Mouse (Mus musculus) olfactory bulb, adult 2 months (tissue): Measurements from ENCODE around the gene Cdk5. TPM values are rescaled to one million over a fixed set of nuclear protein-coding genes. Genes with fewer than 3 reads are reported as not detected.

Experiments used
- H3K27ac ChIP-seq: fragments of 200-500 bp; 2 replicates; pipeline ENCODE4 v1.5.1; 2012; ENCODE audit warnings: low read depth, low read length; ENCODE audit not compliant: insufficient read depth
- H3K4me1 ChIP-seq: fragments of 200-500 bp; 2 replicates; pipeline ENCODE4 v1.6.1; 2012; ENCODE audit warnings: low read length; ENCODE audit not compliant: control insufficient read depth, insufficient read depth
- H3K4me3 ChIP-seq: fragments of 200-500 bp; 2 replicates; pipeline ENCODE4 v1.5.1; 2012; ENCODE audit warnings: mild to moderate bottlenecking, low read depth, low read length, moderate library complexity; ENCODE audit not compliant: insufficient read depth
- CTCF ChIP-seq: fragments of 200-500 bp; IDR thresholded peaks from 2 replicates; pipeline ENCODE4 v1.5.1; 2012; ENCODE audit warnings: low read depth, mild to moderate bottlenecking, low read length, moderate library complexity; ENCODE audit not compliant: insufficient read depth
- POLR2A ChIP-seq: fragments of 200-500 bp; IDR thresholded peaks from 2 replicates; pipeline ENCODE4 v1.6.1; 2012; ENCODE audit warnings: mild to moderate bottlenecking, low read depth, low read length, moderate library complexity; ENCODE audit not compliant: insufficient read depth
- WGBS: fragments of 180-500 bp; shearing (Covaris S2); methylation state at CpG from one replicate; pipeline ENCODE4 v1.1.7; 2018; 5-methylcytosine and 5-hydroxymethylcytosine counted together
- polyA plus RNA-seq: library from polyadenylated mRNA; stranded (reverse); fragments of >200 nt; gene quantifications from 2 replicates; pipeline ENCODE4 v1.2.4, GENCODE M21; 2012; ENCODE audit warnings: low replicate concordance; ENCODE audit not compliant: missing spikeins, insufficient read depth, insufficient read length

Cdk5 gene
- polyA plus RNA-seq, 1 experiment: not detected

DNA sequence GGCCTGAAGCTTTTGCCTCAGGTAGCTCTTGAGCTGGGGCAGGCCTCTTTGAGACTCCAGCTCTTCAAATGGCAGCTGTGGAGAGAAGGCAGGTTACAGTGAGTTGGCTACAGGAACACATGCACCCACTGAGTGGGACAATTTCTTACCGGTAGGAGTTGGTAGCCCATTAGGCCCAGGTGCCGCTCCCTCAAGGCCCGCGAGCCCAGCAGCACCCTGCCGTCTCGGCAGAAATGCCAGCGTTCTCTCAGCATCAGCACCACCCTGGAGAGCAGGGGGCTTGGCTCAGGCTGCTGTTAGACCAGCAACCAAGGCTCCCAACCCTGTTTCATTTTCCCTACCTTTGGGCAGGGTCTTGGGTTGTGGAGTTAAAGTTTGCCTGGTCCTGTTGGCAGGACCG is 17.9 kb upstream of the Cdk5 start:
- no peak overlapping the region for H3K4me3 ChIP-seq
- 88% methylated on average over 8 of the region's 8 CpGs for WGBS
- no peak for TF ChIP-seq POLR2A
- TF ChIP-seq CTCF: no peak
- H3K27ac ChIP-seq: no peak overlapping the region
- H3K4me1 ChIP-seq: peaks cover 22% of the 10 kb centered on the region

DNA sequence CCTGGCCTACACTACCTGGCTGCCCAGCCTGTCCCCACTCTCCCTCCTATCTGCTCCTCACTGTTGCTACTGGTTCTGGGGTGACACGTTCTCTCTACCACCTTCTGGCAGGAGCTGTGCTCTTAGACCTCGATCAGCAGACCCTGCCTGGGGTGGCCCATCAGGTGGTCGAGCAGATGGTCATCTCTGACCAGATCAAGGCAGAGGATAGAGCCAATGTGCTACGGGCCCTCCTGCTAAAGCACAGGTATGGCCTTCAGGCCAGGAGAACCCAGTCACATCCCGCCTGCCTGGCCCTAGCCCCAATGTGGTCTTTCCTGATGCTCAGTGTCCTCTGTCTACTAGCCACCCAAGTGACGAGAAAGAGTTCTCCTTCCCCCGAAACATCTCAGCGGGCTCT is 10.7 kb upstream of the Cdk5 start:
- no peaks in the 10 kb centered on the region for H3K4me1 ChIP-seq
- 92% methylated on average over 8 of the region's 8 CpGs for WGBS
- no peak overlapping the region for H3K27ac ChIP-seq
- no peak for TF ChIP-seq POLR2A
- no peak overlapping the region for H3K4me3 ChIP-seq

DNA sequence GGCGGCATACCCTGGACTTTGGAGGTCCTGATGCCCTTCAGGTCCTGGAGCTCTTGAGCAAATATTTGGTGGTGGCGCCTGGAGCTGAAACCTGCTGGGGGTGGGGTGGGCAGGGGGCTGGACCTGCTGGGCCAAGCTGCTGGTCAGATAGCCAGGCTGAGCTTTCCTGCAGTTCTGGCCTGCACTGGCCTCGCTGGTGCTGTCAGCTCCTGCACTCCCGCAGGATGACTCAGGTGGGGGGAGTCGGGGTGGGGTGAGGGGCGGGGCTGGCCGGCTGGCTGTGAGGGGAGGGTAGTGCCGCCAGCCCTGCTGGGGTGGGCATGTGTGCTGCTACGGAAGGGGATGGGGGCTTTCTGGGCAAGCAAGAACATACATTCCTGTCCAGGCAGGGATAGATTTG is 5.3 kb upstream of the Cdk5 start:
- Histone ChIP-seq H3K4me1 (peaks cover 38% of the 10 kb centered on the region), H3K27ac (no peak overlapping the region), H3K4me3 (no peak overlapping the region)
- 36% methylated on average over 9 of the region's 9 CpGs for WGBS
- TF ChIP-seq POLR2A (no peak), CTCF (no peak)

DNA sequence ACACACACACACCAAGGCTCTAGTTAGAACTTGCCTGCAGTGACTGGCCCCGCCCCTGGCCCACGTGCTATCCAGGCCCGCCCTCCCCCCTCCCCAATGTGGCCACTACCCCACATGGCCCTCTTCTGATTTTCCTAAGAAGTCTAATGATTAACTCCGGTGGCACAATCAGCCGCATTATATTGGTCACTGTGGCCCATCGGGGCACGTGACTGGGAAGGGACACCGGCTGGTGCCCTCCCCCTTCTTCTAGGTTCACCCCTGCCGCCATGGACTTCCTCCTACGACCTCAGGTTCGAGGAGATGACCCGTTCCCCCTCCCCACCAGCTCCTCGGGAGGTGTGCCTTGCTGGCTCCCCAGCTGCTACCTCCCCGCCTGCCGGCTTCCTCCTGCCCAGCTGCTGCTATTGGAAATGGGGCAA is 4.7 kb upstream of the Cdk5 start:
- WGBS: 25% methylated on average over 15 of the region's 15 CpGs
- no peak overlapping the region for H3K4me3 ChIP-seq
- H3K27ac ChIP-seq: no peak overlapping the region
- TF ChIP-seq POLR2A: no peak
- peaks cover 38% of the 10 kb centered on the region for H3K4me1 ChIP-seq

DNA sequence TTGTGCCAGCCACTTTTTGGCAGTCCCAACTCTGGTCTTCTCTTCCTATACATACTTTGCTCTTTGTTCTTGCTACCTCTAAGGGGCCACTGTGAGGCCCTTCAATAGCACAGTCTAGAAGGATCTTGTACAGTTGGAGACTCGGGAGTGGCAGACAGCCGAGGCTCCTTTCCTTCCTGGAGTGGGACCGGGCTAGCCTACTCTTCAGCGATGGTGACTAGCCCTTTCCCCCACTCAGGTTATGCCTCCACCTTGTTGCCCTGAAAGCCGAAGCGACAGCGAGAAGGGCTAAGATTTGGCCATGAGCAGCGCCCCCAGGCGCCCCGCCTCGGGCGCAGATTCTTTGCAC is 3.9 kb upstream of the Cdk5 start:
- Histone ChIP-seq H3K4me1 (peaks cover 42% of the 10 kb centered on the region), H3K4me3 (no peak overlapping the region), H3K27ac (no peak overlapping the region)
- WGBS: 53% methylated on average over 12 of the region's 12 CpGs
- TF ChIP-seq POLR2A: no peak
- no peak for TF ChIP-seq CTCF

DNA sequence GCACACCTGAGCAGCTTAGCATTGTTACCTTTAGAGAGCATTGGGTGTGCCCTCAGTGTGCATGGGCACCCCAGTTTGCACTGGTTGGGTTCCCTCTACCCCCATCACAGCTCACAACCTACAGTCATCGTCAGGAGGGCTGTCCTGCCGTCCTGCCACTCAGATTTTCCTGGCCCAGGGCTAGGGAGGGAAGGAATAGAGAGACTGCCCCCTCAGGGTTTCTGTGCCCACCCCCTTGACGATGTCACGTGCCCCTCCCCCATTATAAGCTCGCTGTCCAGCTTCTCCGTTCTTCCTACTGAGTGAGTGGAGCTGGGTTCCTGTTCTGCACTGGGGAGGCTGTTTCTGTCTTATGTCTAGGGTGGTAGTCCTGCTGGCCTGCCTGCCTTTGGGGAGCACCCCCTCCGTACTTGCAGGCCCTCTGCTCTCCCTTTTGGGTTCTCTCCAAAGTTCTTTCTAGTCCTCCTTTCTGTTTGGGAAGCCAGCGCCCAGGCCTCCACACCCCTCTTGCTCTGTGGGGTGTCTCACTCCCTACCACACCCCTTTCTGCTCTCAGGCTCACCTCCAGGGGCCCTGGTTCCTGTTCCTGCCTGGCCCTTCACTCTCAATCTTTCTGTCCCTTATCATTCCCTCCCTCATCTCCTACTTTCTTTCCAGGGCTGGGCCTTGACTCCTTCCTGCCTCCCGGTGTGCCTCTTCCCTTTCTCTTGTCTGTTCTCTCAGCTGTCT is 3.4 kb upstream of the Cdk5 start:
- H3K4me3 ChIP-seq: no peak overlapping the region
- peaks cover 42% of the 10 kb centered on the region for H3K4me1 ChIP-seq
- no peak overlapping the region for H3K27ac ChIP-seq
- WGBS: 31% methylated on average over 9 of the region's 9 CpGs
- TF ChIP-seq POLR2A: no peak
- TF ChIP-seq CTCF: no peak

DNA sequence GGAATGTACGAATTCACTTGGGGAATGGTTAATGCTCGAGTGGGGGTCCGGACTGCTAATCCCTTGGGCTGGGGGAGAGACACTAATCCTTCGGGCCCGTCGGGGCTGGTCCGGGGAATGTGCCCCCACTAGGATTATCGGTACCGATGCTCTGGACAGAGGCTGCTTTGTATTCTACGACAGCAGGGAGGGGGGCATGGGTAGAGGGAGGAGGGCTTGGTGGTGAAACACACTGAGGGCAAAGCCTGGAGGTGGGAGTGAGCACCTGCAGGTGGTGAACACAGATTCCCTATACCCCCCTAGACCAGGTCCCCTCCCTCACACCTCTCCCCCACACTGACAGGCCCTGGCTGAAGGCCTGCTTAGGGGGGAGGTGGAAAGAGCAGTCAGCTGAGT is 2.7 kb upstream of the Cdk5 start:
- WGBS: 12% methylated on average over 10 of the region's 10 CpGs
- peaks cover 42% of the 10 kb centered on the region for H3K4me1 ChIP-seq
- peak overlapping the region; percentile 79 for H3K4me3 ChIP-seq
- TF ChIP-seq CTCF (no peak), POLR2A (no peak)
- no peak overlapping the region for H3K27ac ChIP-seq

DNA sequence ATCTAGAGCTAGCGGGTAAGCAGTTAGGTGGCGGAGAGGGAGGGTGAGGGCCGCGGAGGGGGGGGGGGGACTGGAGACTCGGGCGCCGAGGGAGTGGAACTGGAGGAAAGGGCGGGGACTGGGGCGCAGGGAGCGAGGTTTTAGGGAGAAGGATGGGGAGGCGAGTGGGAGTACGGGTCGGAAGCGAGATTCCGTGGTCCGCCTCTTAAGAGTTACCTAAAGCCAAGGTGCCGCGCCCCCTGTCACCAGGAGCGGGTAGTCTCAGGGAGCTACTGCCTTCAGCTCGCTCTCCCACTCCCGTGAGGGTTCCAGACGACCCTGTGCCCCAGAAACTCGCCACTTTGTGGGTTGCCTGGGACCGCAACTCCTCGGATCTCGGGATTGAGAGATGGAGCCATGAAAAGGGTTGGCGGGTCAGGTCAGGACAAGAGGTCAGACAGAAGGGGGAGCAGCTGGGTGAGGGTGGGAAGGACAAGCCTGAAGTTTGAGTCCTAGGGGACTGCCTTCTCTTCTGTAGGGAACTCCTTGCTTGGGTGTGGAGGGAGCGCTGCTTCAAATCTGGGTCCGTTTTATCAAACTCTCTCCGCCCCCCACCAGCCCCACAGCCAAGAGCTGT is 2.2 kb upstream of the Cdk5 start:
- under 1% methylated on average over 29 of the region's 30 CpGs for WGBS
- Histone ChIP-seq H3K27ac (no peak overlapping the region), H3K4me3 (peak overlapping the region; percentile 79), H3K4me1 (peaks cover 42% of the 10 kb centered on the region)
- TF ChIP-seq POLR2A (no peak), CTCF (no peak)

DNA sequence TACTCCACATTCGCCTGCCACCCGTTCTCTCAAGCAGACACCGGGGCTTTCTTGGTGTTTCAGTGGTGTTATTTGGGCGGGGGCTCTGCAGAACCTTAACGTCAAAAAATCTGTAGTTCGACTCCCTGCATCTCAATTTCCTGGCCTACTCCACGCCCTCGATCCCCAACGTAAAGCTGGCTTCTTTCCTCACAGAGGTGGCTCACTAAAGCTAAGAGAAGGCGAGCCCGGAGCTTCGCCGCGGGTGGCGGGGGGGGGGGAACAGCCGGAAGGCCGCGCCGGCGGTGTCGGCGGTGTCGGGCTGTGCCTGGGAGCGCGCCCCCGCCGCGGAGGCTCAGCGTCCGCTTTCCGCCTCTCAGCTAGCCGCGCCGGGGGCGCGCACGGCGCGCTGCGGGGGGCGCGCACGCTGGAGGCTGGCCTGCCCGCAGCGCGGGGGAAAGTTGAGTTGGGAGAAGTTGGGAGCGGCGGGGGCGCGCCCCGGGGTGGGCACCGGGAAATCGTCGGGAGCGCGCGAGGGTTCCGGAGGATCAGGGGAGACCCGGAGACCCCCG is 1.6 kb upstream of the Cdk5 start:
- TF ChIP-seq POLR2A (peak; percentile 82), CTCF (no peak)
- under 1% methylated on average over 60 of the region's 60 CpGs for WGBS
- H3K4me1 ChIP-seq: peaks cover 42% of the 10 kb centered on the region

More for the DNA sequence above, 1.6 kb upstream of the Cdk5 start:
- H3K27ac ChIP-seq: peak overlapping the region; percentile 88
- H3K4me3 ChIP-seq: peak overlapping the region; percentile 79
